Mouse (Mus musculus): ENCODE results near the gene Hus1b.

DNA sequence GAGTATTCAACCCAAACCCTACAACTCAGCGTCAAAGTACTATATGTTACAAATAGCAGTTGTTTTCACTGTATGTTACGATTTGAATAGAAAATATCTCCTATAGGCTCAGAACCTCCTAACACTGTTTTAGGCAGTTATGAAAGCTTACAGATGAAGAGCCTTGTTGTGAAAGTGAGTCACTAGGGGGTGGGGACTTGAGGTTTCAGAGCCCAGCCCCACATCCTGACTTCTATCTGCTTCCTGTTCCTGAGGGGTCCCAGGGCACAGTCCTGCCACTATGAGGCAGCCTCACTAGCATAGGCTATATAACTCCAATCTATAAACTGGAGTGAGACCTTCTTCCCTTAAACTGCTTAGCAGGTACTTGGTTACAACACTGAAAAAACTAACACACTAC, 24.5 kb upstream of the Hus1b start:
- TF ChIP-seq CTCF (IDR thresholded peaks at IDR 0.05; ENCODE audit: extremely low read depth, insufficient read length, insufficient replicate concordance, low read depth, low read length): no peak
- no peak for TF ChIP-seq POLR2A (IDR thresholded peaks at IDR 0.05; ENCODE audit: low read depth, low read length)
